Mouse (Mus musculus) forebrain, embryonic 16.5 days (tissue): ENCODE measurements at regions not wholly inside any gene's neighbourhood (a gene's known extent, or its start where the extent isn't known, plus 50 kb on each side); places are given as distances from the start of the nearest gene placed in this dataset.

Experiments
- ATAC-seq: fragments of 200-750 bp; cut with Nextera tagmentation; 2 replicates; pipeline ENCODE4 v1.8.0; 2017; ENCODE audit warnings: mild to moderate bottlenecking, moderate library complexity
- H3K27ac ChIP-seq: fragments of 300-500 bp; sonication (generic); 2 replicates; pipeline ENCODE4 v1.5.1; 2014; ENCODE audit warnings: low read length, control low read depth
- H3K27me3 ChIP-seq: fragments of 300-500 bp; sonication (generic); replicated peaks from 2 replicates; pipeline ENCODE4 v1.6.1; 2014; ENCODE audit warnings: low read length; ENCODE audit not compliant: control insufficient read depth, insufficient read depth
- H3K36me3 ChIP-seq: fragments of 300-500 bp; sonication (generic); 2 replicates; pipeline ENCODE4 v1.6.1; 2014; ENCODE audit not compliant: control insufficient read depth, insufficient read depth
- H3K4me1 ChIP-seq: fragments of 300-500 bp; sonication (generic); replicated peaks from 2 replicates; pipeline ENCODE4 v1.6.1; 2014; ENCODE audit warnings: low read length; ENCODE audit not compliant: control insufficient read depth, insufficient read depth
- H3K4me2 ChIP-seq: fragments of 300-500 bp; sonication (generic); 2 replicates; pipeline ENCODE4 v1.6.1; 2014; ENCODE audit warnings: mild to moderate bottlenecking, low read length, control low read depth
- H3K4me3 ChIP-seq: fragments of 300-500 bp; sonication (generic); replicated peaks from 2 replicates; pipeline ENCODE4 v1.5.1; 2014; ENCODE audit warnings: mild to moderate bottlenecking, low read length, control low read depth
- H3K9ac ChIP-seq: fragments of 300-500 bp; sonication (generic); replicated peaks from 2 replicates; pipeline ENCODE4 v1.6.1; 2014; ENCODE audit warnings: low read depth, low read length, control low read depth
- H3K9me3 ChIP-seq: fragments of 300-500 bp; sonication (generic); 2 replicates; pipeline ENCODE4 v1.6.1; 2016; ENCODE audit warnings: low read length; ENCODE audit not compliant: control insufficient read depth
- WGBS: fragments of 180-500 bp; shearing (Covaris S2); extraction: QIAGEN DNeasy Blood & Tissue Kit; methylation state at CpG from one replicate; pipeline ENCODE4 v1.1.7; 2014; 5-methylcytosine and 5-hydroxymethylcytosine counted together

DNA sequence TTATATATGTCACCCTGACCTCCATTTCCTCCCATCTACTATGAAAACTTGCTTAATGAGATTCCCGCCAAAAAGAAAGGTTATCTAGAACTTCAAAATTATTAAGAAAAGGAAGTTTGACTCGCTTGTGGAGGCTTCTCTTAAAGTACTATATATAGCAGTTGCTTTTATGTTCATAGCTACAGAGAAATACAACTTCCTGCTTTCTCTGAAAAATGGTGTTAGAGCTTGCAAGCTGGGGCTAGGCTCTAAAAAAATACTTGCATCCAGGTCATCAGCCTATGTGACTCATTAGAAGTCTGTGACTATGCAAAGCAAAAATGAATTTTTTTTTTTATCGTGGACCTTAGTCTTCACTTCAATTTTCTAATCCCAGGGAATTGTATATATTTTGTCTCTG, 1035.7 kb downstream of the Gsdmc2 start:
- ATAC-seq = no peak
- H3K9ac ChIP-seq = no peak overlapping the region
- no peaks in the 10 kb centered on the region for H3K9me3 ChIP-seq
- no peaks in the 10 kb centered on the region for H3K36me3 ChIP-seq
- no peak overlapping the region for H3K4me3 ChIP-seq
- H3K27ac ChIP-seq = no peak overlapping the region
- H3K4me2 ChIP-seq = no peak overlapping the region
- no peaks in the 10 kb centered on the region; the same call in 1 of the 2 replicates for H3K4me1 ChIP-seq
- WGBS = 90% methylated on average over 3 of the region's 3 CpGs
- no peaks in the 10 kb centered on the region for H3K27me3 ChIP-seq

DNA sequence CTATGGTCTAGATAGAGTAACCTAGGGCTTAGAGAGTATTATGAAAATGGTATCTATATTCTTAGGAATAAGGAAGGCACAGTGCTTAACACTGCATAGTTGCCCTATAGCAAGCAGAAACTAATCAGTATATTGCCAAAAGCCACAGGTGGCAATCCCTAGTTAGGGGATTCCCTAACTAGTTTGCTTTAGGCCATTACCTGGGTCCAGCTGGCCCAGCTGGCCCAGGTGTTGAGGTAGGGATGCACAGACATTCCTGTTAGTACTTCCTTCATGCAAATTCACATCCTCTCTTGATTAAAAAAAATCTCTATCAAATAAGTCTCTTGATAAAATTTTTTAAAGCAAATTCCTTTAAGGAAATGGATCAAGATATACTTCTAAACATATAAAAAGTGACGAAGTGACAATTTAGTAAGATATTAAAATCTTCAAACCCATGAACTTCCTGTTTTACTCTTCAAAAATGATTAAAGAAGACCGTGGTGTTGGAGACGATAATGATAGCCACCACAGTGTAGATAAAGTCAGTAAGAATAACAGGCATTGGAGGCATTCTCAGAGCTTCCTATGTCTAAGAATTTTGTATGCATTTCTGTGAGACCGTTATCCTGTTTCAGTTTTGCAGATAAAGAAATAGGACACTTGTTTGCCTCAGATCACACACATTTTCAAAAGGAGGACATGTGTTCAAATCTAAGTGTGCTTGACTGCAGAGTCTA, 1036.7 kb downstream of the Gsdmc2 start:
- H3K27me3 ChIP-seq = no peaks in the 10 kb centered on the region
- no peak overlapping the region for H3K4me2 ChIP-seq
- no peak overlapping the region for H3K9ac ChIP-seq
- ATAC-seq = no peak
- no peaks in the 10 kb centered on the region for H3K9me3 ChIP-seq
- H3K4me3 ChIP-seq = no peak overlapping the region
- no peaks in the 10 kb centered on the region; the same call in 1 of the 2 replicates for H3K4me1 ChIP-seq
- 96% methylated on average over 4 of the region's 4 CpGs for WGBS
- no peaks in the 10 kb centered on the region for H3K36me3 ChIP-seq
- no peak overlapping the region for H3K27ac ChIP-seq

DNA sequence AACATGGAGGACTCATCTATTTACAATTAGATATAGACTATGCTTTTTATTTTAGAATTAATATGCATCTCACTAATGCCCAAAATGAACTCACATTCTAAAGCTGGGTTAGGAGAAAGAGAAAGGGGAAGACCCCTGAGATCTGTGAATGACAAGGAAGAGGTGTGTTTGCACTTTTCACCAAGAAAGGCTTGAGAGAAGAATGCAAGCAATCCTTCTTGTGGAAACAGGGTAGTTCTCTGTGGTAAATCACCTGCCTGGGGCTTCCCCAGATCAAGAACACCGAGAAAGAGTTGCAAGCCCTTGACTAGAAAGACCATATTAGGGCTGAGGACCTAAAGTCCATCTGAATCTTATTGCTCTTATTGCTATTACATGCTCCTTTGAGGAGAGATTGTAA, 1037.6 kb downstream of the Gsdmc2 start:
- no peak for ATAC-seq
- no peaks in the 10 kb centered on the region for H3K36me3 ChIP-seq
- H3K4me2 ChIP-seq = no peak overlapping the region
- no peaks in the 10 kb centered on the region; the same call in 1 of the 2 replicates for H3K4me1 ChIP-seq
- H3K4me3 ChIP-seq = no peak overlapping the region
- no peak overlapping the region for H3K9ac ChIP-seq
- WGBS = 96% methylated on average over 1 of the region's 1 CpGs
- H3K27ac ChIP-seq = no peak overlapping the region
- H3K9me3 ChIP-seq = no peaks in the 10 kb centered on the region
- H3K27me3 ChIP-seq = no peaks in the 10 kb centered on the region

DNA sequence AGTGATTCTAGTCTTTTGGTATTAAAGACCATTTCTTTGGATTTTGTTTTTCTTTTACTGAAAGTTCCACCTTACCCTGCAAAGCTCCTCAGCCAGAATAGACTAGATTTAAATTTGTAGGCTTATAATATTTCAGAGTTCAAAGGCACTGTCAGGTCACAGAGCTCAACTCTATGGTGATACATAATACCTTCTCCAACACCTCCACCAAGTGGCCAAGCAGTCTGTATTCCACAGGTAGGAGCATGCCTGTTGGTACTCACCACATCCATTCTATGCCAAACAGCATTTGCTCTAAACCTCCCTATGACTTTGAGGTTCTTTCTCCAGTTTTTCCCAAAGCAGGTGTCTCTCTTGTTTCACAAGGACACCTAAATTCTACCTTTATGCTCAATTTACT, 1042.2 kb downstream of the Gsdmc2 start:
- Histone ChIP-seq H3K4me1 (no peaks in the 10 kb centered on the region), H3K27ac (no peak overlapping the region), H3K27me3 (no peaks in the 10 kb centered on the region), H3K4me3 (no peak overlapping the region), H3K9ac (no peak overlapping the region), H3K4me2 (no peak overlapping the region), H3K9me3 (no peaks in the 10 kb centered on the region), H3K36me3 (no peaks in the 10 kb centered on the region)
- no peak for ATAC-seq

DNA sequence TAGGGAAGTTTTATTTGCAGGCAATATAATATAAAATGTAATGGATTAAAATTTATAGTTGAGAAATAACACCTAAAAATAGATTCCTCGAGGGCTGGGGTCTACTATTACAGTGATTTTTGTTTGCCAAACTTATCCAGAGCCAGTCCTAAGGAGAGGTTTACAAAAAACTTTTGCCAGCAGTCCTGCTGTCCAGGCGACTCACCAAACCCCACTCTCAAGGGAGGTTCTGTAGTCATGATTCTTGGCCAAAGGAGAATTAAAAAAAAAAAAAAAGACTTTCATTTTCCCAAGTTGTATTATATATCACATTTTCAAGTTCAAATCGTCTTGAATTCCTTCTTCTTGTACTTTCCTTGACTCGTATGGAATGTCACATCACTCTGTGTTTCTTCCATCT, 1046.2 kb downstream of the Gsdmc2 start:
- no peak overlapping the region for H3K4me2 ChIP-seq
- H3K9me3 ChIP-seq = no peaks in the 10 kb centered on the region
- H3K4me3 ChIP-seq = no peak overlapping the region
- H3K36me3 ChIP-seq = no peaks in the 10 kb centered on the region
- no peak overlapping the region for H3K9ac ChIP-seq
- no peak overlapping the region for H3K27ac ChIP-seq
- H3K4me1 ChIP-seq = no peaks in the 10 kb centered on the region
- no peaks in the 10 kb centered on the region for H3K27me3 ChIP-seq
- 80% methylated on average over 4 of the region's 4 CpGs for WGBS
- ATAC-seq = no peak

DNA sequence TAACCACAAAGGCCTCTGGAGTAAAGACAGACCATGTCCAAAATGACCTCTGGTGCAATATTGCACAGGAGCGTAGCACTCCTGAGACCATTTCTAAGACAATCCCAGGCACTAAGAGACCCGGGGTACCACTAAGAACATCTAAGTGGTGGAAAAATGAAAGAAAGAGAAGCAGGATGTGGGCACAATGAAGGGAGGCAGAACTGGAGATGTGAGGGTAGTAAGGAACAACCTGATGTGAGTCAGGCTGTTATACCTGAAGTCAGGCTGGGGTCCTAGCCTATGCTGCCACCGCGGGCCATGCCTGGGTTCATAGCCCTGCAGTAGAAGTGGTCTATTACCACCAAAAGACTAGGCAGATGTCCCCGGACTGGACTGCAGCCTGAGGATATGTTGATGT, 1051.4 kb downstream of the Gsdmc2 start:
- ATAC-seq = no peak
- no peak overlapping the region for H3K27ac ChIP-seq

DNA sequence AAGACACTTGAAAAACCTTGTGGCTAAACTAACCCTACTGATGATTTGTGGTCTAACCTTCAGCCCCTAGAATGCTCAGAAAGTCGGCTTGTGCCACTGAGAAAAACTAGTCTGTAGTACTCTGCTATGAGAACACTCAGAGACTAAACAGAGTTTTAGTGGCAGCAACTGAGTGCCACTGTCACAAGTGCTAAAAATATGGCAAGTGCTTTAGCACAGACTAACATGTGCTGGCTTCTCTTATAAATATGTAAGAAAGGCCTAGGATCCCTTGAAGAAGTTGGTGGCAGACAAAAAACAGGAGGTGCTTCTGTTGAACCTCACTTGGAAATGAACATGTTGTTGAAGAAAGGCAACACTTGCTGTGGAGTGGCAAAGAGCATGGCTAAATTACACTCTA, 1052.9 kb downstream of the Gsdmc2 start:
- WGBS = 85% methylated on average over 1 of the region's 1 CpGs
- Histone ChIP-seq H3K4me1 (no peaks in the 10 kb centered on the region), H3K36me3 (no peaks in the 10 kb centered on the region), H3K27ac (no peak overlapping the region), H3K4me2 (no peak overlapping the region), H3K9ac (no peak overlapping the region), H3K9me3 (no peaks in the 10 kb centered on the region), H3K27me3 (no peaks in the 10 kb centered on the region), H3K4me3 (no peak overlapping the region)
- no peak for ATAC-seq

More for the DNA sequence above, 1051.4 kb downstream of the Gsdmc2 start:
- no peaks in the 10 kb centered on the region for H3K9me3 ChIP-seq
- WGBS = 100% methylated on average over 5 of the region's 5 CpGs
- H3K4me3 ChIP-seq = no peak overlapping the region
- H3K4me2 ChIP-seq = no peak overlapping the region
- H3K36me3 ChIP-seq = no peaks in the 10 kb centered on the region
- H3K4me1 ChIP-seq = no peaks in the 10 kb centered on the region
- no peak overlapping the region for H3K9ac ChIP-seq
- no peaks in the 10 kb centered on the region for H3K27me3 ChIP-seq

DNA sequence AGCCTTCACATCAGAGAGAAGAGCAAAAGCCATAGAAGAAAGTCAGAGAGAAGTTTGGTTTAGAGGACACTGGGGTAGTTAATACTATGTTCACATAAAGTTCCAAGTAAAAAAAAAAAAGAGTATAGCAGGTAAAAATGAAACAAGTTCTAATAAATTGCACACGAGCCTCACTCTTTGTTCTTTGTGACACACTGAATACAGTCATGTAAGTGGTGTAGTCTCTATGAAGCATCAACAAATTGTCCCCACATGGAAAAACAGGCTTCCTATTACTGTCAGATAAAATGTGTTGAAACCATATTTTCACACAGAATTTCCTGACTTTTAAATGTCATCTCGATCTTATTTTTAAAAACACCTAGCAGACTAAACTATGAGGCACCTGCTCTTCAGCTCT, 1057.2 kb downstream of the Gsdmc2 start:
- Histone ChIP-seq H3K27me3 (no peaks in the 10 kb centered on the region), H3K9me3 (no peaks in the 10 kb centered on the region), H3K4me2 (no peak overlapping the region), H3K27ac (no peak overlapping the region), H3K9ac (no peak overlapping the region), H3K4me1 (no peaks in the 10 kb centered on the region), H3K4me3 (no peak overlapping the region), H3K36me3 (no peaks in the 10 kb centered on the region)
- WGBS = 88% methylated on average over 2 of the region's 2 CpGs
- ATAC-seq = no peak

DNA sequence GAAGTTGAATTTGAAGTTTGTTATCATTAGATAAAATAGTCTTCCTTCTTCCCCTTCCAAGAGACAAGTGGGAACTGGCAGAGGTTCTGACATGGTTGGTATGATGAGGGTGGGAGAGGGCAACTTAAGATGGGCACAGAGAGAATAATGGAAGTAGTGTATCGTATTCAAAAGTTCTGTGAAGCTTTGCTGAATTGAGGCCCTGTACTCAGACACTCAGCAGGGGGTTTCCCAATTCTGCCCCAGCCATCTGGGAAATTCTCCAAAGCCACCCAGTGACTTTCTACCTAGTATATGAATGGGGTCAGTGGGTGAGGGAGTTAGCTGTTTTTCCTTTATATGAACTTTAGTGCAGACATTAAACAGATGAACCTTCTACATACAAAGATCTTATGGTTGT, 1058.7 kb downstream of the Gsdmc2 start:
- Histone ChIP-seq H3K27me3 (no peaks in the 10 kb centered on the region), H3K36me3 (no peaks in the 10 kb centered on the region), H3K27ac (no peak overlapping the region), H3K4me2 (no peak overlapping the region), H3K9me3 (no peaks in the 10 kb centered on the region), H3K4me3 (no peak overlapping the region), H3K4me1 (no peaks in the 10 kb centered on the region), H3K9ac (no peak overlapping the region)
- no peak for ATAC-seq
- 88% methylated on average over 1 of the region's 1 CpGs for WGBS
